Mouse (Mus musculus): ENCODE measurements around the gene Lingo3.

The Lingo3 gene

DNA sequence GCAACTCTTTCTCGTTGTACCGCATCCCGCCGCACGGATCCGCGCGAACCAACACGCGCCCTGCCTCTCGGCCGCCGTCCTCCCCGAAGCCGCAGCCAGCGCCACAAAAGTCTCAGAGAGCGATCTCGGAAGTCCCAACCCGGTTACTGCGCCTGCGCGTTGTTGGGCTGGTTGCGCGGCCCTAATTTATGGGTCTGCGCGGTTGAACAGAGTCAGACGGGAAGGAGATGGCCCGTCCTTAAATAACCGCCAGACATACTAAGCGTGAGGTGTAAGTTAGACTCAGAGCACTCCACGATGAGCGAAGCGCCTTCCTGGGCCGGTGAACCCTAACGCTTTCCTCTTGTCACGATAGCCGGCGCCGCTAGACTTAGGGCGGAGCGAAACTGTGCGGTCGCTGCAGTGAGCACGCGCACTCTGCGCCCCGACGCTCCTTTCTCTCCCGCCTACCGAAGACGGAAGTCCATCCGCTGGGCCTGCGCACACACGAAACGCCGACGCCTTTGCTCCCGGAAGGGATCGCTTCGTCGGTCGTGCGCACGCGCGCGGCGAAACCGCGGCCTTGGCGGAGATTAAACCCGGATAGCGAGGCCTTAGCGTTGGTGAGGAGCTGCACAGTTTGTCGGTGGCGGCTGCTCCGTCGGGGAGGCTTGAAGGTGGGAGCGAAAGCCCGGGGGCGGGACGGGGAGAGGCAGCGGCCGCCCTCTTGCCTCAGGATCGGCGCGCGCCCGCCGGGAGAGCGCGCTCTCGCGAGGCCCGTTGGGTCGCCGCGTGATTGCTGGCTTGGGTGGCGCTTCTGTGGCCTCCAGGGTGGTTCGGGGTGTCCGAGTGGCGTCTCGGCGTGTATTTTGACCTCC is 45.5 kb downstream of the Lingo3 start, which contains the start of the genes Sf3a2 and Plekhj1:
Gene Sf3a2, plus strand, starts transcription at position 49 of the 857 bp plus-strand sequence.
Gene Plekhj1, minus strand, starts transcription at position 477 of the 857 bp plus-strand sequence.
- DNase-seq: peak; percentile 96 to 97

DNA sequence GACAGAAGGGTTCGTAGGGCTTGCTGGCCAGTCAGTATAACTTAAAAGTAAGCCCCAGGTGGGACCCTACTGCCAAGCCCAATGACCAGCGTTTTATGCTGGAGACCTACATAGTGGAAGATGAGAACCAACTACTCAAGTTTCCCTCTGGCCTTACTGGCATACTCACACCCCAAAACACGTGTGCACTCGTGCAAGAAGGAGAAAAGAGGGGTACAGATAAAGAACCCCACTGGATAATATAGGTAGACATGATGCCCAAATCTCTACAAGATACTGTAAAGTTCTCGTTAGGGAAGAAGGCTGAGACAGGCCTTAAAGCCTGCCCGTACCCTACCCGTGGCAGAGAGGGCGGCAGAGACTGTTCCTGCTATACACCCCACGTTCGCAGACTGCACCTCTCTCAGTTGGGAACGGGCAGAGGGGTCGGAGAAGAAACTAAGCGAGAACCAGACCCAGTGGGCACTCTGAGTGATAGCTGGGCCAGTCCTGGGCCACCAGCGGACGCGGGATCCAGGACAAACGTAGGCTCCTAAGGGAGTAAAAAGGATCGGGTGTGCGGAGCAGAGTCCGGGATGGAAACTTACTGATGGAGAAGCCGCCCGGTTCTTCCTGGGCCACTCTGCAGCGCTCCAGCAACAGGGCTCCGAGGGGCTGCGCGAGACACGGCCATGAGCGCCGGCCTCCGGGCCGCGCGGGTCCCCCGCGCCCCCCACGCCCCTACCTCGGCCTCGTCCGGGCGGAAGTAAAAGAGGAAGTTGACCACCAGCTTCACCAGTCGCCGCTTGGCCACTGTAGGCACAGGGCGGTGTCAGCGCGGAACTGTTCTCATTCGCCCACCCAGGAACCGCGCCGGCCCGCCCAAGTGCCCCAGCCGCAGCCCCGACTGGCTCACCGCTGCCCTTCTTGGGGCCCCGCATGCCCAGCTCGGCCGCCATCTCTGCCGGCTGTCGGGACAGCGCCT is 46.4 kb downstream of the Lingo3 start:
- no peak for DNase-seq

DNA sequence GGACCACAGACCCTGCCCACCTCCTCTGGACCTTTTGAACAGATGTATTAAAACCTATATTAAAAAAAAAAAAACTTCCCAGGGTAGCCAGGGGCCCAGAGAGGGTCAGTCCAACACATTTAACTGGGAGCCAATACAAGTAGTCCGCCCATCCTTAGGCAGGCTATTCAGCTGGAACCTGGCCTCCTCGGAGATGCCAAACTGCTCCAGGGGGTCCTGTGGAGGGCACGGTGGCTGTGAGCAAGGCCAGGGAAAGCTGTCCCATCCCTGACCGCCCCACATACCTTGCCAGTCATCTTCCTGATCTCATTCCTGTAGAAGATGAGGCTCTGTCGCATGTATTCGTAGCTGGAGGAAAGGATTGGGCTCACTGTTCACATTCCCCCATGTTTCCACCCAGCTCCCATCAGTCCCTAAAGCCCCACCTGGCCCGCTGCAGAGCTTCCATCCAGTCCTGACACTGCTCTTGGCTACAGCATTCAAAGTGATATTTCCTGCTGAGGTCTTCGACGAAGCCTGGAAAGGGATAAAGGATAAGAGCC is 47.5 kb downstream of the Lingo3 start:
- DNase-seq: no peak

DNA sequence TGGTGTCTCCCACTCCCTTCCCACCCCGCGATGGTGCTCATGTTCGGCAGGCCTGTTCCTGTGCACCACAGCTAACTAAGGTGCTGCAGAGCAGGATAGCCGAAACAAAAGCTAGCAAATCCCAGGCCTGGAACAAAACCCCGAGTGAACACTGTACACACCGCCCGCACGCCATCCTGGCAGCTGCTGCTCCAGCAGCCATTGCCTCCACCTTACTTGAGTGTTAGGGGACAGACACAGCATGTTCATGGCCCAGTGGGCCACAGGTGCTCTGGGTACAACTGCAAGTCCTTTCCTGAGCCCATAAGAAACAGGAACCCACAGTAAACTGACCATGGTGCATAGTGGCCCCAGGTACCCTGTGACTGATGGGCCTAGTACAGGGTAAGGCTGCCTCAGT is 49.1 kb downstream of the Lingo3 start:
- no peak for DNase-seq

DNA sequence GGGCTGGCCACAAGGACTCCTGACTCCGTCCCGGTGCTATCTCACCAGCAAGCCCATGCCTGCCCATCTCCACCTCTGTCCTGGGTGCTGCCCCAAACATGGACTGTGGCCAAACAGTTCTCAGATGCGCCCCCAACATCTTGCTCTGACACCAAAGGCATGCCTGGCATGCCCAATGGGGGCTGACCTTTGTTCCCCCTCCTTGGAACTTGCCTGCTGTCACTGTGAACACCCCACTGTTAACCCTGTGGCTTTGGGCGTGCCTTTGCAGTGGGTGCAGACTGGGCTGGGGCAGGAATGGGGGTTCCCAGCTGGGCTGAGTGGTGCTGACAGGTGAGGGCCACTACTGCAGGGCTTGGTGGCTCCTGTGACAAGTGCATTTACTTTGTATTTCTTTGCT is 50.0 kb downstream of the Lingo3 start:
- no peak for DNase-seq

DNA sequence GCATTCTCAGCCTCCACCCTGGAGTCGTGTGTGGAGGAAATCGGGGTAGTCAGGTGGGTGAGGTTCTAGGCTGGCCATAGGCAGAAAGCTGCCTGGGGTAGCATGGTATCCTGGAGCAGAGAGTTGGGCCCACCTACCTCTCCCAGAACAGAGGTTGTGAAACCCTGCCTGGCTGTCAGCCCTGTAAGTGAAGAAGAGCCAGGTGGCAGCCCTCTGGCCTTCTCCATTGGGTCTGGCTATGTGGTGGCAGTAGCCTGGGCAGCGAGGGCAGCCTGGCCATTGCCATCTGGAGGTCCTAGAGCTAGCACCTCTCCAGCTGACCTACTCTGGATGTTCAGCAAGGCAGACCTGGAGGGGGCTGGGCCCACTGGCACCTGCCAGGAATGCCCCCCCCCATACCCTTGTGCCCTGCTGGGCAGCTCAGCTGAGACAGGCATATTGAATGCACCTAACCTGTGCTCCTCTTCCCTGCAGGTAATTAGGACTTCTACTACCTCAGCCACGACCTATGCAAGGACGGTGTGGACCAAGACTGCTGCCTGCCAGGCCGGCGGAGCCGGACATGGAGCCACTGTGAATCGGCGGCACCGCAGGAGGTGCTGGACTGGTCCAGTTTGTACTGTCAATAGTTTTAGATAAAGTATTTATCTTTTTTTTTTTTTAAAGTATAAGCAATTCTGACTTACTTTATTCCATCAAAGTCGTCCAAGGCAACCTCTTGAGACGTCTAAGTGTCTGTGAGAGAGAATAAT is 50.6 kb downstream of the Lingo3 start:
- no peak for DNase-seq

DNA sequence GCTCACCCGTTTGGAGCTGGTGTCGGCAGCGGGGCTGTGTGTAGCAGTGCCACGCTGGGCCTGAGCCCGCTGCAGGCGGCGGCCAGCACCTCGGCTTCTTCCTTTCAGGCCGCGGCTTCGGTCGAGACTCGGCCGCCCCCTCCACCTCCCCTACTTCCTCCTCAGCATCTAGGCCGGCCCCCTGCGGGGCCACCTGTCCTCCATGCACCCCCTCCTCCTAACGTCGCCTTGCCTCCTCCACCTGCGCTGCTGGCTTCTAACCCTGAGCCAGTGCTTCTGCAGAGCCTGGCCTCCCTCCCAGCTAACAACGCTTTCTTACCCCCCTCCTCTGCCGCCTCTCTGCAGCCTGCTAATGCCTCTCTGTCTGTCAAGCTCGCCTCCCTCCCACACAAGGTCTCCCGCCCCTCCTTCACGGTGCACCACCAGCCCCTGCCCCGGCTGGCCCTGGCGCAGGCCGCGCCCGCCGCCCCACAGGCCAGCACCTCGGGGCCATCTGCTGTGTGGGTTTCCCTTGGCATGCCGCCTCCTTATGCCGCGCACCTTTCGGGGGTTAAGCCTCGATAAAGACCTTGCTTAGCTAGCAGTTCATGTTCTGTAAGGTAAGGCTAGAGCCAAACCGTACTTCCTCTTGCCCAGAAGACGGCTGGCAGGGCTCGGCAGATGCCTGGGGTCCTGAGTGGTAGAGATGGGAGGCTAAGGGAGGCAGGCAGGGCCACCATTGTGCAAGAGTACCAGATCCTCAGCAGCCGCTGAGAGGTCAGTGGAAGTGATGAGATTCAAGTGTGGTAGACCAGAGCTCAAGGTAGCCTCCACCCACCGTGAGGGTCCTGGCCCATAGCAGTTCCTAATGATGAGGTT is 51.4 kb downstream of the Lingo3 start:
- no peak for DNase-seq

DNA sequence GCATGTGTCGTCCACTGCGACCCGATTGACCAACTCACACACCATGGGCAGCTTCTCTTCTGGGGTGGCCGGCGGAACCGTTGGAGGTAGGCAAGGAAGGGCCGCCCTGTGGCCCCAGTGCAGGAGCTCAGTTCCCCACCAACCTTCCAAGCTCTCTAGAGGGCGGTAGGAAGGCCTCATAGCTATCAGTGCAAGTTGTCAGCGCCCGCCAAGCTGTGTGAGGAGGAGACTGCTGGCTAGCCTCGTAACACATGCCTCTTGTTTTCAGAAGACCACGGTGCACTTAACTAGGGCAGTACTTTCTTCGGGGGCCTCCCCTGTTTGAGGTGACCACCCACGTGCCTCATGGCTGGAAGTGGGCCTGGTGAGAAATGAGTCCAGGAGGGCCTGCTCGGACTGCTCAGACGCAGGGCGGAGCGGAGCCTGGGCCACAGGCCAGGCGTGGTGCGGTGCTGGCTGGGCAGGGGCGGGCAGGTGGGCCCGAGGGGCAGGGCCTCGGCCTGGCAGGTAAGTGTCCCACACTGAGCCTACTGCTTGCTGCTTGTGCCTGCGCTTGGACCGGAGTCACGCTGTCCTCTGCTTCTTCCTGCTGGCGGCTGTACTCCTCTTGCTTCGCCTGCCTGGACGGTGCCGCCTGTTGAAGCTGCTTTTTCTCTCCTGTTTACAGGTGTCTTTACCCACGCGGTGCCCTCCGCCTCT is 52.2 kb downstream of the Lingo3 start:
- DNase-seq: no peak

DNA sequence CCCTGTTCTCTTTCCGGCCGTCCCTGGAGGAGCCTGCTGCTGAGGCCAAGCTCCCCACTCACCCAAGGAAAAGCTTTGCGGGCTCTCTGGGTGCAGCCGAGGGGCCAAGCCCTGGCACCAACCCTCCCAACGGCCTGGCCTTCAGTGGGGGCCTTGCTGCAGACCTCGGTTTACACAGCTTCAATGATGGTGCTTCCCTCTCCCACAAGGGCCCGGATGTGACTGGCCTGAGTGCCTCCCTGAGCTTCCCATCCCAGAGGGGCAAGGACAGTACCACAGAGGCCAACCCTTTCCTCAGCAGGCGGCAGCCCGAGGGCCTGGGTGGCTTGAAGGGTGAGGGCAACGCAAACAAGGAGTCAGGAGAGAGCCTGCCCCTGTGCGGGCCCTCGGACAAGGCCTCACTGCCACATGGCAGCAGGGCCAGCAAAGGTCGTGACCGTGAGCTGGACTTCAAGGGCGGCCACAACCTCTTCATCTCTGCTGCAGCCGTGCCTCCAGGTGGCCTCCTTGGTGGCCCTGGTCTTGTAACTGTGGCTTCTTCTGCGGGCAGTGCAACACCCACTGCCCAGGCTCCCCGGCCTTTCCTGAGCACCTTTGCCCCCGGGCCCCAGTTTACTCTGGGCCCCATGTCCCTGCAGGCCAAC is 53.0 kb downstream of the Lingo3 start:
- no peak for DNase-seq

DNA sequence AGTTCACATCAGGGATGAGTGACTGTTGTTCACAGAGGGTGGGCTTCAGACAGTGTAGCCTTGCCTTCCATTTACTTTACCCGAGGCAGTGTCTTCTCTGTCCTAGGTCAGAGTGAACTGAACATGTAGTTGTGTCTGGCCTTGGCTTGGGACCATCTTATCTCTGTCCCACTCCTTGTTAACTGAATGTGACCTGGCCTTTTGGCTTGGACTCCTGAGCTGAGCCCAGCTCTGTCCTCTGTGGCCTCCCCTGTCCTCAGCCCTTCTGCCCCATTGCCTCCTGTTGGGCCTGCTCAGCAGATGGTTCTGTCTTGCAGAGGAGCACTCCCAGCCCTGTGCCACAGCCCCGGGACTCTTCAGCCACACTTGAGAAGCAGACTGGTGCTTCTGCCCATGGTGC is 56.3 kb downstream of the Lingo3 start:
- DNase-seq: no peak

DNA sequence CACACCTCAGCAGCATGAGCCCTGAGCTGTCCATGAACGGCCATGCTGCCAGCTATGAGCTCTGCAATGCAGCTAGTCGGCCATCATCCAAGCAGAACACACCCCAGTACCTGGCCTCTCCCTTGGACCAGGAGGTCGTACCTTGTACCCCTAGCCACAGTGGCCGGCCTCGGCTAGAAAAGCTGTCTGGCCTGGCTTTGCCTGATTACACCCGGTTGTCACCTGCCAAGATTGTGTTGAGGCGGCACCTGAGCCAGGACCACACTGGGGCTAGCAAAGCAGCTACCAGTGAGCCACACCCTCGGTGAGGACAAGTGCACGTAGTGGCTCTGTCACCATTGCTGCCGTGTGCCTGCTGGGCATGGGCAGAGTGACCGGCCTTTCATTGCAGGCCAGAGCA is 57.9 kb downstream of the Lingo3 start:
- DNase-seq: no peak

DNA sequence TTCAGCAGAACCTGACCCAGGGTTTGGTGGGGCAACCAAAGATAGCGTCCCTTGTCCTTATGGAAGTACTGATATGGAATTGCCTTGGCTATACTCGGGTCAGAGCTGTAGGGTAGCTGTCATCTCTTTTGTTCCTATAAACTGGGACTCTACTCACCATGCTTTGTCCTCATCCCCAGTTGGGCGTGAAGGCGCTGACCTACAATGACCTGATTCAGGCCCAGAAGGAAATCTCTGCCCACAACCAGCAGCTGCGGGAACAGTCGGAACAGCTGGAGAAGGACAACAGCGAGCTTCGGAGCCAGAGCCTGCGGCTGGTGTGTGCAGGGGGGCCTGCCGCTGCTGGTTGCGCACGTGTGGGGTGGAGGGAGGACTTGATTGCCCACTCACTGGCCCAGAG is 59.0 kb downstream of the Lingo3 start:
- no peak for DNase-seq

DNA sequence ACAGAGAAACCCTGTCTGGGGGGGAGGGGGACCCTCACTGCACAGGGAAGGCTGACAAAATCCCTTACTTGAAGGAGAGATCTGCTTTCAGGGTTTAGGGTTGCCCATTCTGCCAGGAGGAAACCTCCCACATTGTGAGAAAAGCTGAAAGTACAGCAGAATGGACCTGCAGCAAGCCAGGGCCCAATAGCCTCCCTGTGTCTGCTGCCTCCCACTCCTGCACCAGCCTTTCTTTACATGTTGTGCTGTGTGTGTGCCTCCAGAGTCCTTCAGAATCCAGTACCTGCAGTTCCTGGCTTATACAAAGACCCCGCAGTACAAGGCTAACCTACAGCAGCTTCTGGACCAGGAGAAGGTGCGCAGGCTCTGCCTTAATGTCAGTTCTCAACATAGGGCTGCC is 59.5 kb downstream of the Lingo3 start:
- no peak for DNase-seq

Measured in lung, adult 18-20 months (tissue).